Mouse (Mus musculus) E14TG2a.4 (cell line): Measurements from ENCODE around the gene Hspbp1.

ENCODE experiments used
- CTCF ChIP-seq: conservative IDR thresholded peaks from 2 replicates; pipeline ENCODE4 v1.5.1; 2014; ENCODE audit warnings: low read length
- NANOG ChIP-seq: IDR thresholded peaks from 2 replicates; pipeline ENCODE4 v1.6.1; 2014; ENCODE audit warnings: borderline replicate concordance, low read length, mixed read lengths
- POU5F1 ChIP-seq: IDR thresholded peaks from 2 replicates; pipeline ENCODE4 v1.6.1; 2014; ENCODE audit warnings: low read length, borderline replicate concordance

DNA sequence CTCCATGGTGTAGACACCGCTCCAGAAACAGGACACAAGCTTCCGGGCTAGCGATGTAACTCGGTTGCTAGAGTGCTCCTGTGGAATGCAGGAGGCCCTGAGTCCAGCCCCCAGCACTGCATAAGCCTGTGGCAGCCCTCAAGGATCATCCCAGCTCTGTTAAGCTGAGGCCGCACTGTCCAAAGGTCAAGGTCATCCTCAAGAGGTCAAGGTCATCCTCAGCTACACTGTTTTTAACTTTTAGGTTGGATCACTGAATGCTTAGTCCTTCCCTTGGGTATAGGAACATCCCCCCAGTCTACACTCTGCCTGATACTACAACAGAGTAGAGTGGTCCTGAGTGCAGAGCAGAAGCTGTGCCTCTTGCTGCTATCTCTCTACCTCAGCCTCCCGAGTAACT lies 8.1 kb upstream of the Hspbp1 start:
- TF ChIP-seq CTCF = no peak
- no peak for TF ChIP-seq POU5F1
- no peak for TF ChIP-seq NANOG
